Mouse (Mus musculus): Measurements from ENCODE around the gene Tspan33.
A peak's percentile ranks its signal among the peaks of the same experiment; 100 is the strongest.

Tspan33 gene

DNA sequence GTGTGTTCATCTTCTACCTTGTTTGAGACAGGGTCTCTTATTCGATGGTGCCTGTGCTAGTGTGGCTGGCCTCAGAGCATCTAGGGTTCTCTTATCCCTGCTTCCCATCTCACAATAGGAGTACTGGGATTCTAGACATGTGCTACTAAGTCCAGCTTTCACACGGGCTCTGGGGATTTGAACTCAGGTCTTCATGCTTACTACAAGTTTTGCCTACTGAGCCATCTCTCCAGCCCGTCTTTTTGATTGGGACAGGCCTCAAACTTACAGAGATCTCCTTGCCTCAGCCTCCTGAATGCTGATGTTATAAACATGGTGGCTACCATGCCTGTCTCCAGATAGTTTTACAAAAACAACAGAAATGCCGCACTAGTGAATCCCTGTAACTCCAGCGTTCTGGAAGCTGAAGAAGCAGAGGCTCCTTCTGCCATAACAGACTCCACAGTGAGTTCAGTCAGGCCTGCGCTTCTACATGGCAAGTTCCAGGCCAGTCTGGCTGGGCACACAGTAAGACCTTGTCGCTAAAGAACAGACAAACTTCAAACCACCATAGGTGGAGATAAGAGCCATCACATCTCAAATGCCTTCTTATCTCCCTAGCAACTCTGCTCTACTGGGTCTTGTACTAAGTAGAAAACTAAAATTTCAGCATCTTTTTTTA is 5.2 kb downstream of the Tspan33 start:
- DNase-seq = no peak

DNA sequence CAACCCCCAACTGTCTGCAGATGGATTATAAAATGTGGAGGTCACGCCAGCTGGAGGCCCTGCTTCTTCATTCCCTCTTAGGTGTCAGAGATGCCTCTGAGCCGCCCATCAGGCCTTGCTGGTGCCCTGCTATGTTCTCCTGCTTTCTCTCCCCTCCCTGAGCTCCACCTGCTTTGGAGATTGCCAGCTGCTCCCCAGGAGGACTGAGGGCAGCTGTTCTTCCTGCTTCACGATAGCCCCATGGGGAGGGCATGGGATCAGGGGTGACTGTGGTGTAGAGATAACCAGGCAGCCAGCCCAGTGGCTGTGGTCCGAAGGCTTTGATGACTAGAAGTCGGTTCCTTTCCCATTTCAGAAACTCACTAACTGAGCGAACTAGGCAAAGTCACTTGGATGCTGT is 7.0 kb downstream of the Tspan33 start:
- no peak for DNase-seq

DNA sequence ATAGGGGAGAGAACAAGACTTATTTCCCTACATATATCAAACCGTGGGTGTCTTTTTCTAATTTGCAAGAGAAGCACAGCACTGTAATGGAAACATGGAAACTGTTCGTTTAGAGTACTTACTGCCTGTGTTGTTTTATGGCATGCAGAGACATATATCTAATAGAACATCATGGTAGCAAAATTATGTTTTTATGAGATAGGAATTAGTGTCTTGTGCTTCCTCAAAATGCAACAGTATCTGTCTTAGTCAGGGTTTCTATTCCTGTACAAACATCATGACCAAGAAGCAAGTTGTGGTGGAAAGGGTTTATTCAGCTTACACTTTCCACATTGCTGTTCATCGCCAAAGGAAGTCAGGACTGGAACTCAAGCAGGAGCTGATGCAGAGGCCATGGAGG is 8.1 kb downstream of the Tspan33 start:
- no peak for DNase-seq

DNA sequence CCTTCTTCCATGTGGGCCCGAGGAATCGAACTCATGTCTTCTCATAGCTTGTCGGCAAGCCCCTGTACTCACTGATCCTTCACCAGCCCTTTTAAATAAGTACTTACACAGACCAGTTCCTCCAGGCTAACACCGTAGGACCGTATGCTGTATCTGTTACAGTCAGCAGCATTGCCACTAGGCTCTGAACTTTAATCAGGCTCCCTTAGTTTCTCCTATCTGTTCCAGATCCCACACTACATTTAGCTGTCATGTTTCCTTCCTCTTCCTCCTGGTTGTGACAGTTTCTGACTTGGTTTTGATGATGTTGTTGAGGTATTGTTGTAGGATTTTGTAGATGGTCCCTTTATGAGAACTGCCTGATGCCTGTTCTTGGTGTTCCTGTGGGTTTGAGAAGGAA is 10.1 kb downstream of the Tspan33 start:
- no peak for DNase-seq

DNA sequence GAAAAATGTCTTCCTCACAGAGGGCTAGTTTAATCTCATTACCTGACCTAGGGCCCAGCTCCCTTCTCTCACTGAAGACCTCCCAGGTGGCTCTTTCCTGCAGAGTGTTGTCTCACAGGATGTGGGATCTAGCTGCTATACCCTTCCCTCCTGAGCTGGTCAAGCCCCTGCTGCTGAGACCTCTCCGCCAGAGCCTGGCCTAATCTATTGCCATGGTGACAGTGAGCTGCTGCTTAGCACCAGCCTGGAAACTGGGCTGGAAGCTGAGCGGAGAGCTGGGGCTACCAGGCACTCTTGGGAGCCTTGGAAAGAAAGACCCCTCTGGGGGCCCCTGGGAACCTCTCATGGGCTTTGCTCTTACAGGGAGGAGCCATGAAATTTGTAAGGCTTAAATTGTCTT is 13.9 kb downstream of the Tspan33 start:
- no peak for DNase-seq

DNA sequence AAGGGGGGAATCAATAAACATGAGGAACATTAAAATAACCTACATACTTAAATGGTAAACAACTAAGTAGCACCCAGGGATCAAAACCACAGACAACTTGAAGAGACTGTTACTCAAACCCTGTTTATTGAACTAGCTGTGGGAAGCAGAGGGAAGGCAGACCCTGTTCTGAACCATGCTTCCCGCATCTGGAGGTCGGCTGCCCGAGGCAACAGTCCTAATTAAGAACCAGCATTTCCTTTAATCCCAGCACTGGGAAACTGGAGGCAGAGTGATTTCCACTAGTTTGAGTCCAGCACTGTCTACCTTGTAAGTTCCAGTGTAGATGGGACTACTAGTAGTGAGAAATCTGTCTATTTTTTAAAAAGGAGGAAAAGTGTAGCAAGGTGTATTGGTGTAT is 17.3 kb downstream of the Tspan33 start:
- DNase-seq = no peak

DNA sequence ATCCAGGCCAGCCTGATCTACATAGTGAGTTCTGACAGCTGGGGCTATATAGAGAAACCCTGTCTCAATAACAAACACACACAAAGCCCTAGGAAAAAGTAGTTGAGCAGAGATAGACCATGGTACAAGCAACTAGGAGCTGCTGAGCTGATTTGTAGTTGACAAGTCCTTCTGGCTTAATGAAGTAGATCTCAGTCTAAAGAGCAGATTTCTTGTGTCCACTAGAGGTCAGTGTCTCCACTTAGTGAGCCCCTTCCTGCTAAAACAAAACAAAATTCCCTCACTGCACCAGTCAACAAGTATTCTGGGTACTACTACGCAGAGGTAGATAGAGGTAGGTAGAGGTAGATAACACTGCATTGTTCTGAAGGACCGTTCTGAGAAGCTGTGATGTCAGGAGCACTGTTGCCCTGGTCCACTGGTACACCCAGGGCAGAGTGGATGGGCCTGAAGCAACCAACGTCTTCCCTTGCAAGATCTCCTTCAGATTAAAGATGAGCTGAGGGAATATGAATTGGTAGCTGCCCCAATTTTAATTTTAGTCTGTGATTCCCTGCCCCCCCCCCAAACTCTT is 18.1 kb downstream of the Tspan33 start:
- DNase-seq = no peak

DNA sequence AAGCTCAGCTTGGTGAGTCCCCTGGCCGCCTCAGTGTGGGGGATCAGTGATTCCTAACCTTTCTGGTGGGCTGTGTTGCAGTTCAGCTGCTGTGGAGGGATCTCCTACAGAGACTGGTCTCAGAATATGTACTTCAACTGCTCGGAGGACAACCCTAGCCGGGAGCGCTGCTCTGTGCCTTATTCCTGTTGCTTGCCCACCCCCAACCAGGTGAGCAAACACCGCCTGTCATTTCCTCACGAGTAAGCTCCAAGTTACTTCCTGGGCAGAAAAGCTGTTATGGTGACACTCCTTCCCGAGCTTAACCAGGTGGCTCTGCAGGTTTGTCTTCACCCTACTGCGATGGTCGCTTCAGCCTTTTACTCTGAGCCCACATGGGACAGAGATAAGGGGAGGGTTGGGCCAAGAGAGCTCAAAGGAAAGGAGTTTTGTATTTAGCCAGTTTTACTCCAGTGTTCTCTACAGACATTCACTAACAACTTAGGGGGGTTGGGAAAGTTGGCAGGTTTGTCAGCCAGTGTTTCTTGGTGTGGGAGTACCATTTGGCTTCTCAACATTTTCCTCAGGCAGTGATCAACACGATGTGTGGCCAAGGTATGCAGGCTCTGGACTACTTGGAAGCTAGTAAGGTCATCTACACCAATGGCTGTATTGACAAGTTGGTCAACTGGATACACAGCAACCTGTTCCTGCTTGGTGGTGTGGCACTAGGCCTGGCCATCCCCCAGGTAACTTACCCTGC is 22.8 kb downstream of the Tspan33 start:
- peak; percentile 57 for DNase-seq

DNA sequence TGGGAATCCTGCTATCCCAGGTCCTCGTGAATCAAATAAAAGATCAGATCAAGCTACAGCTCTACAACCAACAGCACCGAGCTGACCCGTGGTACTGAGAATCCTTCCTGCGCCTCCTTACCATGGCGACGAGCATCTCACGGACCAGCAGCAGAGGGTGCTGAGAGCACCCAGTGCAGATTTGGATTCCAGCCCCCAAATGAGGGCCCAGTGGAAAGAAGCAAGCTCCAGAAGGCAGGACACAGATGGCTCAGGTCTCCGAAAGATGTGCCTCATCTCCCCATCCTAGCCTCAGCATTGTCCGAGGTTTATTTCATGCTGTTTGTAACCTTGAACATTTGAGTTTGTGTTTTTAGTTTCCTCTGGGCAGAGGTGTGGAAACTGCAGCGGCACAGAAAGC is 23.5 kb downstream of the Tspan33 start:
- DNase-seq = no peak

DNA sequence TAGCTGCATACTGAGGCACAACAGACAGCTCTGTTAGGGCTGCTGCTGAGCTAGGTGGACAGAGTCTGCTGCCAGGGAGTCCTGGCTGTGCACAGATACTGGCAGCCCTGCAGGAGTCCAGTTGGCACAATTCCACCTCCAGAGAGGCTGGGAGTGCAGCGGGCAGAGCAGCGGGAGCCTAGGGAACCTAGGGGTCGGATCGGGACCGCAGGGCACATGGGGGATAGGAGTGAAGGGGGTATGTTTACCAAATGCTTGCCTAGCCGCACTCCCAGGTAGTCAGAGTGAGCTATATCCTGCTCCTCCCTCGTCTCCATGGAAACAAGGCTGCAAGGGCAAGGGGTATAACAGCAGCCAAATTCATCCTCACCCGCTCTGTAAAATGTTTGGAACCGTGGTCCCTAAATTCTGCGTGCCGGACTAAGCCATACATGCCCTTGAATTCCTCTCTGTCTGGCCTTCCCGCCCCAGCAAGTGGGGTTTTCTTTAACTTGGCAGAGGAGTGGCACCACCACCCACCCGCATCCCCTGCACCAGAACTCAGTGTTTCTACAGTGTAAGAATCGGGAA is 24.0 kb downstream of the Tspan33 start:
- peak; percentile 51 for DNase-seq

DNA sequence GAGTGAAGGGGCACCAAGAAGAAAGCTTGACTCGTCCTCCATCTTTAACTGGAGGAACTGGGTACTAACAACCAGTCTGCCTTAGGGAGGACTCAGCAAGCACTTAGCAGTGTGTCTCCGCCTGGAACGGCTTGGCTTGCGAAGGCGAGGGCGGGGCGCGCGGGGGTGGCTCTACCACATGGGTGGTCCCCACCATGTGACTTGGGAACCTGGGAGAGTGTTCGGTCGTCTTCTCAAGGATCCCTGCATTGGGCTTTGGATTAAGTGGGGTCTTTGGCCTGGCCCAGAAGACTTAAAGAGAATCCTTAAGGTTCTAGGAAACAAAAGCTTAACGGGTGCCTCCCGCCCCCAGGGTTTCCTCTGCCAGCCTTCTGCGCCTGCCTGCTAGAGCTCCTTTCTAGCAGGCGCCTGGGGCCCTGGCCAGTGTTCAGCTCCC is 24.9 kb downstream of the Tspan33 start:
- peak; percentile 72 for DNase-seq

DNA sequence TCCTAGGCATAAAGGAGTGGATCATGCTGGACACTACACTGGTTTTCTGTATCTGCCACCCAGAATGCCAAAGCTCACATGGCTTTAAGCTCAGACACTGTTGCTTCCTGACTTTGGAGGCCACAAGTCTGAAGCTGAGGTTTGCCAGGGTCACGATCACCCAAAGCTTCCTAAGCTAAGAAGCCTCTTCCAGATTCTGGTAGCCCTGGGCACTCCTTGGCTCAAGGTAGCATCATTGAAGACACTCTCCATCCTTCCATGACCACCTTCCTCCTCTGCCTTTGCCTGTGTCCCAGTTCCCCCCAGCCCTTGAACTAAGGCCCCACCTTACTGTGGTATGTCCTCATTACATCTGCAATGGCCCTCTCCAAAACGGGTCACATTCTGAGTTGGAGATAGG is 27.9 kb downstream of the Tspan33 start:
- DNase-seq = no peak

DNA sequence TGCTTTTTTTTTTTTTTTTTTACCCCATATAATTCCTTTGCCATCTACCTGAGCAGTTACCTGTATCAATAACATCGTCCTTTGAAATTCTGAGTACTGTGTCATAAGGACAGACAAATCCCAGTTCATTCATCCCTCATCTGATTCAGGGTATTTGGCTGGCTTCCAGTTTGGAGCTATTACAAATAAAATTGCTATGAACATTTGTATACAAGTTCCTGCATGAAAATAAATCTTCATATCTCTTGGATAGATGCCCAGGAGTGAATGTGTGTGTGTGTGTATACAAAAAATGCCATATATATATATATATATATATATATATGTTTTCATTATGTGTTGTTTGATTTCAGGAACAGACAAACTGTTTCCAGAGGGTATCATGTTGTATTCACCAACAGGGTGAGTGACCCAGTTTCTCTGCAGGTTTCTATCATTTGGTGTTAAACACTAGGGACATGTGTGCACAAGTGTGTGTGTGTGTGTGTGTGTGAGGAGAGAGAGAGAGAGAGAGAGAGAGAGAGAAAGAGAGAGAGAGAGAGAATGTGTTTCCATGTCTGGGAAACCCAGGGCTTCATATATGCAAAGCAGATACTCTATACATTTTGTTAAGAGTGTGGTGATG is 32.7 kb downstream of the Tspan33 start:
- DNase-seq = no peak

DNA sequence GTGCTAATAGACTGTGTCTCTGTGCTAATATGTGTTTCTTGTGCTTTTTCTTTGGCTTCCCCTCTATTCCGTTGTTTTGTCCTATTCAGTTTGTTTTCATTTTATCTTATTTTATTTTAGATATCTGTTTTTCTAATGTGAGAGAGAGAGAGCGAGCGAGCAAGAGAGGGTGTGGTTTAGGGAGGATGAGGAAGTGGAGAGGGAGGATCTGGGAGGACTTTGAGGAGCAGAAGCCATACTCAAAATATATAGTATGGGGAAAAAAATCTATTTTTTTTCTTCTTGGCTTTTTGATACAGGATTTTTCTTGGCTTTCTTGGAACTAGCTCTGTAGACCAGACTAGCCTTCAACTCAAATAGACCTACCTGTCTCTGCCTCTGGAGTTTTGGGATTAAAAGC is 34.0 kb downstream of the Tspan33 start:
- no peak for DNase-seq

DNA sequence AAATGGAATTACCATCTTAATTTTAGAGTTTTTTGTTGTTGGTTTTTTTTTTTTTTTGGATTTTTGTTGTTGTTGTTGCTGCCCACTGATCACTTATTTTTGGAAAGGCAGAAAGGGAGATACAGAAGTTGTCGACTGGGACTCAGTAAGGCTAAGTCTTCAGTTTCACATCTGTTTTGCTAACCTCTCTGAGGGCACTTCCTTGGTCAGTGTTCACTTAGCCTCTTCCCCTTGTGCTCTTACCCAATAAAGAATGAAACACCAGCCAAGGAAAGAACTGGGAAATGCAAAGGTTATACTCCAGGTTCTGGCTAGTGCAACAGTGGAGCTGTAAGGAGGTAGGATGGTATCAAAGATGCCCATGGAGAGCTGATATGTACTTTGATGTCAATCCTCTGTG is 35.5 kb downstream of the Tspan33 start:
- no peak for DNase-seq

DNA sequence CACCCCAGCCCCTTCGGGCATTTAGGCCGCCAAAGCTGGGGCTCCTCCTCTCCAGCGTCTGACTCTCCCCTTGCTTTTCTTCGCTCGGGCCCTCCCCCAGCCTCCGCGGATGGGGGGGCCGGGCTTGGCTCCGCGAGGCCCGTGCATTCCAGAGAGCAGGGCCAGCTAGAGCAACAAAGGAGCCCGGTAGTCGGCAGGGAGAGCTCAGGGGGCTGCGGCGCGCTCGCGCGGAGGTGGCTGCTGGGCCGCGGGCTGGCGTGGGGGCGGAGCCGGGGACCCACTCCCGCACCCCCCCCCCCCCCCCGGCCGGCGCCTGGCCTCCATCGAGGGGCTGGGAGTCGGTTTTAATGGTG is 41.3 kb downstream of the Tspan33 start, which contains the start of gene Smo:
Smo (plus strand) TSS at position 168 of the 353 bp plus-strand sequence.
- peak; percentile 49 for DNase-seq

DNA sequence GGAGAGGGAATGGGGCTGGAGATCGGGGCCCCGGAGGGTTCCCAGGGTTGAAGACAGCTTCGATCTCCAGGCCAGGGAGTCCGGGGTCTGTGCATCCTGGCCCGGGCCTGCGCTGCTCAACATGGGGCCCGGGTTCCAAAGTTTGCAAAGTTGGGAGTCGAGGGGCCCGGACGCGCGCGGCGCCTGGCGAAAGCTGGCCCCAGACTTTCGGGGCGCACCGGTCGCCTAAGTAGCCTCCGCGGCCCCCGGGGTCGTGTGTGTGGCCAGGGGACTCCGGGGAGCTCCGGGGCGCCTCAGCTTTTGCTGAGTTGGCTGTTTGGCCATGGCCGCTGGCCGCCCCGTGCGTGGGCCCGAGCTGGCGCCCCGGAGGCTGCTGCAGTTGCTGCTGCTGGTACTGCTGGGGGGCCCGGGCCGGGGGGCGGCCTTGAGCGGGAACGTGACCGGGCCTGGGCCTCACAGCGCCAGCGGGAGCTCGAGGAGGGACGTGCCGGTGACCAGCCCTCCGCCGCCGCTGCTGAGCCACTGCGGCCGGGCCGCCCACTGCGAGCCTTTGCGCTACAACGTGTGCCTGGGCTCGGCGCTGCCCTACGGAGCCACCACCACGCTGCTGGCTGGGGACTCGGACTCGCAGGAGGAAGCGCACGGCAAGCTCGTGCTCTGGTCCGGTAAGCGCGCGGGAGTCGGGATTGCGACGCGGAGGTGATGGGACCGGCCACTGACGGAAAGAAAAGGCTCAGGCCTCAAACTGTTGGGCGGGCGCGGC is 41.8 kb downstream of the Tspan33 start:
- no peak for DNase-seq

DNA sequence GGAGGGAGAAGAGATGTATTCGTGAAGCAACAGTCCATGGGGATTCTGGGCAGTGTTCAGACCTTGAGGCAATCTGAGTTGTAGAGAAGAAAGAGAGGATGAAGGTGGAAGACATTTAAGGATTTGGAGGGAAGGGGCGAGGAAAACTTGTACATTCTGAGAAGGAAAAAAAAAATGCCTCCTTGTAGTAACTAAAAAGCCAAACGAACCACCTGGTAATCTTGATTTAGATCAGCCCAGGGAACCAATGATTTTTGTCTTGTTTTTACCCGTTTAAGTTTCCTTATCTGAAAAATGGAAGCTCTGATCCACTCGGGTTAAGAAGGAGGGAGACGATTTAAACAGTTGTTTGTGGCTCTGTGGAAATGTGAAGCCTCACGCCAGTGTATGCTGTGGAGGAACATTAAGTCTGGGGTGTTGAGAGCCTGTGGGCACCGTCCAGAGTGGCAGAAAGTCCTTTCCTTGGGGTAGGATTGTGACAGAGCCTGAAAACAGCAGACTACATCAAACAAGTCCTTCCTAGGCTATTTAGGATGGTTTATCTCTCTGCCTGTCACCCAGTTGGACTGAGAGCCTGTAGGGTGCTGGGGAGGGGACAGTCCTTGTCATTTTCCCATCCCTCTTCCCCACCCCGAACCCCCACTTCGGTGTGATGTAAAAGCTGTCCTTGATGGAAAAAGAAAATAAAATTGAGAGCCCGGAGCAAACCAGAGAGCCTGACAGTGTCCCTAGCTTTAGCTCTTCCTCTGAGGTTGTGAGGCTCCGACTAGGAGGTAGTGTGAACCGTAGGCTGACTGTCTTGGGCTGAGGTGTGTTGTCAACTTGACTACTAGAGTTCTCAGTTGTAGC is 42.8 kb downstream of the Tspan33 start:
- DNase-seq = no peak

DNA sequence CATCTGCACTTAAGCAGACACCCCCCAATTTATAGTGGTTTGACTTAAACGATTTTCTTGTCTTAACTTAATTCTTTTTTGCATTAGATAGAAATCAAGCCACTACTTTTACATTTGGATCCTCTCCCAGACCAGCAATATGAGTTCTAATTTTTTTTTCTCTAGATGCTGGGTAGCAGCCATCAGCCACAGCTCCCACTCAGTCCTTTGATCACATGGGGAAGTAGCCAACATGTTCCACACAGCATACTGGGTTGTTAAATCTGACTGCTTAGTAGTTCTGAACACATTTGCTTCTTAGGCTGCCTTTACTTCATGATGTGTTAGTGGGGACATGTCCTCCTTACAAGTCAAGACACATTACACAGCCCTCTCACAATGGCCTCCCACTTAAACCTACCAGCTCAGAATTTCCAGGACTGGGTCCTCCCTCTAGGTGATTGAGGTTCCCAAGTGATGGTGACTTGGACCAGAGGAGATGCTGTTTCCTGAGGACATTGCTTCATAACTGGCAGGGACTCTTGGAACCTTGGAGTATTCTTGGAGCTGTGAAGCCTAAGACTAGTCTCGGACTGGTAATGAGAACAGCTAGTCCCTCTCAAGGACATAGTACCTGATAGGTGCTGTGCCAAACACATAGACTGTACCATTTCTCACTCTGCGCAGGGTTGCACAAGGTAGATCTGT is 57.6 kb downstream of the Tspan33 start:
- peak; percentile 76 for DNase-seq

DNA sequence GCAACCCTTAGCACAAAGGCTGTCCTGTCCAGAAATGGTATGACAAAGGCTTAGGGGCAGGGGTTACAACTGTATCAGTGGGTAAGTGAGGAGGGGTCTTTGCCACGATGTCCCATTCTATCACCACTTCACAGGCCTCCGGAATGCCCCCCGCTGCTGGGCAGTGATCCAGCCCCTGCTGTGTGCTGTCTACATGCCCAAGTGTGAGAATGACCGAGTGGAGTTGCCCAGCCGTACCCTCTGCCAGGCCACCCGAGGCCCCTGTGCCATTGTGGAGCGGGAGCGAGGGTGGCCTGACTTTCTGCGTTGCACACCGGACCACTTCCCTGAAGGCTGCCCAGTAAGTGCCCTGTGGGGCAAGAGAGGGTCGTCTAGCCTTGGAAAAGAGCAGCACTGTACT is 59.3 kb downstream of the Tspan33 start:
- DNase-seq = no peak

DNA sequence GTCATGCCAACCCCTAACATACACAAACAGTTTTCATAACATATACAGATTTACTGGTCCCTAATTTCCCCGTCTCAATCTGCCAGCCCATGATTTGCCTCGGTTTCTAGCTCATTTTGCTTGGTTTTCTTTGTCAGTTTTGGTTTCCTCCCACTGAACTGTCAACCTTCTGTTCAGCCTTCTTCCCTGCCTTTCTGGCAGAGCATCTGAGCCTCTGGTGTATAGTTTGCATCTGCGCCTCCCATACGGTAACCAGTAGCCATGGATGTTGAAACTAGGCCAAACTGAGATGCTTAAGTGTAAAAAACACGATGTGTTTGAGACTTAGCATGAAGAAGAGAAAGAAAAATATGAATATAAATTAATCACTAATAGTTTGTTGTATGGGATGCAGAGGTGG is 62.0 kb downstream of the Tspan33 start:
- DNase-seq = peak; percentile 83
